22 mouse cellular contexts compared by ENCODE assay signal in the genomic region with DNA sequence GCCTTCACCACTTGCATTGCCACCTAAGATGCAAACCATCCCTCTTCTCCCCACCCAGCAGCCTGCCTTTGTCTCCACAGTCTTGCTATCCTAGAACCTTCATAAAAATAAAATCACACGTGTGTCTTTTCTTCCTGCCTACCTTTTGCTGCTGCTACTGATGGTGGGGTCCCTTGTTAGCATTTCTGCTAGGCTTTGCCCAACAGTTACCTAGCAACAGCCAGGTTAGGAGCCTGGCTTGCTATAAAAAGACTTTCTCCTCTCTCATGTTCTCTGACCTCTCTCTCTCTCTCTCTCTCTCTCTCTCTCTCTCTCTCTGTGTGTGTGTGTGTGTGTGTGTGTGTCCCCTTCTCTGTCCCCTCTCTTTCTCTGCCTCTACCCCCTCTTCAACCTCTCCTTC. TPM values are rescaled to one million over a fixed set of nuclear protein-coding genes. Genes with fewer than 3 reads are reported as not detected.
"Had no signal": no experiment of that assay in that cellular context is flagged by ENCODE, and none has a peak within 500 bp of the region (broad histone marks: within the 10 kb centered on the region; RNA-seq: fewer than 3 reads in every experiment).

No protein-coding gene starts in this region.

- ATAC-seq: intestine, embryonic 16.5 days; liver, embryonic 12.5 days had no signal

- DNase-seq: kidney, adult 2 months; kidney, postnatal 14 days; lung, embryonic 14.5 days; lung, postnatal 10 days; lung, postnatal 4 days; right cerebral cortex, postnatal 4 days; spleen, adult 18-20 months; thymus, postnatal 36 days had no signal

- H3K9ac ChIP-seq: kidney, embryonic 15.5 days; limb, embryonic 15.5 days; liver, embryonic 12.5 days; lung, embryonic 14.5 days; midbrain, embryonic 12.5 days; neural tube, embryonic 15.5 days had no signal

- H3K9me3 ChIP-seq: kidney, embryonic 15.5 days; limb, embryonic 15.5 days; liver, embryonic 12.5 days; midbrain, embryonic 12.5 days; neural tube, embryonic 15.5 days had no signal

- H3K4me1 ChIP-seq: liver, embryonic 12.5 days had no signal

- H3K27ac ChIP-seq: kidney, embryonic 15.5 days; left cerebral cortex, adult 2 months; limb, embryonic 15.5 days; liver, embryonic 12.5 days; midbrain, embryonic 12.5 days; neural tube, embryonic 15.5 days had no signal

- H3K4me2 ChIP-seq: kidney, embryonic 15.5 days; limb, embryonic 15.5 days; liver, embryonic 12.5 days; lung, embryonic 14.5 days; midbrain, embryonic 12.5 days; neural tube, embryonic 15.5 days had no signal

- H3K4me3 ChIP-seq: kidney, embryonic 15.5 days; left cerebral cortex, adult 2 months; limb, embryonic 15.5 days; liver, embryonic 12.5 days; midbrain, embryonic 12.5 days; neural tube, embryonic 15.5 days had no signal

- H3K27me3 ChIP-seq: kidney, embryonic 15.5 days; limb, embryonic 15.5 days; midbrain, embryonic 12.5 days; neural tube, embryonic 15.5 days had no signal

- H3K36me3 ChIP-seq: kidney, embryonic 15.5 days; limb, embryonic 15.5 days; liver, embryonic 12.5 days; midbrain, embryonic 12.5 days; neural tube, embryonic 15.5 days had no signal

RNA-seq across cellular contexts. Expression of a gene that starts 48.8 kb away (rescaled TPM):
- total RNA-seq: layer of hippocampus, postnatal 25 days; left cerebral cortex, adult 2 months; left cerebral cortex, postnatal 25 days had no signal
- polyA plus RNA-seq: intestine, embryonic 16.5 days; kidney, adult 2 months; kidney, embryonic 15.5 days; large intestine, adult 2 months; limb, embryonic 11.5 days; limb, embryonic 15.5 days; liver, embryonic 12.5 days; midbrain, embryonic 12.5 days; neural tube, embryonic 11.5 days; neural tube, embryonic 15.5 days; stomach, embryonic 14.5 days had no signal

RNA-seq across cellular contexts. Expression of a gene that starts 54.3 kb away (rescaled TPM):
- total RNA-seq: left cerebral cortex, adult 2 months; left cerebral cortex, postnatal 25 days; megakaryocyte, adult 5-6 weeks had no signal
- polyA plus RNA-seq: limb, embryonic 11.5 days; midbrain, embryonic 12.5 days; neural tube, embryonic 11.5 days; neural tube, embryonic 15.5 days had no signal
